Mouse (Mus musculus) midbrain, embryonic 11.5 days (tissue): ENCODE data around the gene Dnajc13. TPM values are rescaled to one million over a fixed set of nuclear protein-coding genes. Genes with fewer than 3 reads are reported as not detected.

ENCODE experiments used
- ATAC-seq: fragments of 200-750 bp; cut with Nextera tagmentation; 2 replicates; pipeline ENCODE4 v1.8.0; 2017; ENCODE audit warnings: moderate TSS enrichment, moderate library complexity; ENCODE audit not compliant: low FRiP score
- DNase-seq: peaks from one replicate; pipeline ENCODE4 v3.0.0; 2015; ENCODE audit warnings: low spot score; ENCODE audit errors: missing footprints
- H3K27ac ChIP-seq: fragments of 300-500 bp; sonication (generic); 2 replicates; pipeline ENCODE4 v1.5.1; 2014; ENCODE audit warnings: low read depth, low read length
- H3K27me3 ChIP-seq: fragments of 300-500 bp; sonication (generic); 2 replicates; pipeline ENCODE4 v1.6.1; 2014; ENCODE audit warnings: mild to moderate bottlenecking, low read length, moderate library complexity, mixed read lengths; ENCODE audit not compliant: control insufficient read depth, insufficient read depth
- H3K36me3 ChIP-seq: fragments of 300-500 bp; sonication (generic); 2 replicates; pipeline ENCODE4 v1.6.1; 2014; ENCODE audit warnings: mild to moderate bottlenecking, low read length, moderate library complexity, mixed read lengths; ENCODE audit not compliant: control insufficient read depth, insufficient read depth
- H3K4me1 ChIP-seq: fragments of 300-500 bp; sonication (generic); 2 replicates; pipeline ENCODE4 v1.6.1; 2014; ENCODE audit warnings: low read length; ENCODE audit not compliant: control insufficient read depth, insufficient read depth
- H3K4me2 ChIP-seq: fragments of 300-500 bp; sonication (generic); 2 replicates; pipeline ENCODE4 v1.6.1; 2014; ENCODE audit warnings: mild to moderate bottlenecking, moderate library complexity
- H3K4me3 ChIP-seq: fragments of 300-500 bp; sonication (generic); 2 replicates; pipeline ENCODE4 v1.5.1; 2014; ENCODE audit warnings: low read depth, low read length
- H3K9ac ChIP-seq: fragments of 300-500 bp; sonication (generic); 2 replicates; pipeline ENCODE4 v1.6.1; 2014; ENCODE audit warnings: low read length
- H3K9me3 ChIP-seq: fragments of 300-500 bp; sonication (generic); 2 replicates; pipeline ENCODE4 v1.6.1; 2016; ENCODE audit warnings: low read length; ENCODE audit not compliant: control insufficient read depth
- WGBS: fragments of 180-500 bp; shearing (Covaris S2); extraction: QIAGEN DNeasy Blood & Tissue Kit; methylation state at CpG from one replicate; pipeline ENCODE4 v1.1.7; 2014; 5-methylcytosine and 5-hydroxymethylcytosine counted together
- polyA plus RNA-seq: library from polyadenylated mRNA; unstranded; fragments of >200 nt; fragmentation: Nextera tagmentation; extraction: Ambion mirVana; gene quantifications from 2 replicates; pipeline ENCODE4 v1.2.1, GENCODE M21; 2014

The Dnajc13 gene
- polyA plus RNA-seq, 1 experiment from 2014 or later = 22.9 TPM

DNA sequence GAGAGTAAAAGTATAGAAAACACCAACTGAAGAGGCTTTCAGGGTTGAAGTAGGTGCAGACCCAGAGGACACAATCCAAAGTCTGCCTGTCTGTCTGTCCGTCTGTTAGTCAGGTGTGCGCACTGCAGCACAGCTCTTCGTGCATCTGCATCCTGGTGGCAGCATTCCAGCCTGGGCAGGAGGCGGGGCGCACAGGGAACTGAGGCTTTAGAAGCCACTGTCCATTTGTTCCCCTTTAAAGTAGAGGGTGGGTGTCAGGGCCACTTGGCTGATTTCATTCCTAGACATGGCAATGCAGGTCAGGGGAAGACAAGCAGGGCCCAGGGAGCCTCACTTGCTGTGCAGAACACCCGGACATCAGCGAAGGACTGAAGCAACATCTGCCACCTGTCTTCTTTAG, 105.4 kb downstream of the Dnajc13 start:
- no peak for DNase-seq
- H3K4me3 ChIP-seq = no peak overlapping the region
- 97% methylated on average over 7 of the region's 7 CpGs for WGBS
- H3K27me3 ChIP-seq = no peaks in the 10 kb centered on the region
- H3K4me1 ChIP-seq = no peaks in the 10 kb centered on the region
- H3K4me2 ChIP-seq = no peak overlapping the region
- no peaks in the 10 kb centered on the region for H3K9me3 ChIP-seq
- H3K9ac ChIP-seq = no peak overlapping the region
- H3K36me3 ChIP-seq = peaks cover 19% of the 10 kb centered on the region
- ATAC-seq = no peak
- H3K27ac ChIP-seq = no peak overlapping the region

DNA sequence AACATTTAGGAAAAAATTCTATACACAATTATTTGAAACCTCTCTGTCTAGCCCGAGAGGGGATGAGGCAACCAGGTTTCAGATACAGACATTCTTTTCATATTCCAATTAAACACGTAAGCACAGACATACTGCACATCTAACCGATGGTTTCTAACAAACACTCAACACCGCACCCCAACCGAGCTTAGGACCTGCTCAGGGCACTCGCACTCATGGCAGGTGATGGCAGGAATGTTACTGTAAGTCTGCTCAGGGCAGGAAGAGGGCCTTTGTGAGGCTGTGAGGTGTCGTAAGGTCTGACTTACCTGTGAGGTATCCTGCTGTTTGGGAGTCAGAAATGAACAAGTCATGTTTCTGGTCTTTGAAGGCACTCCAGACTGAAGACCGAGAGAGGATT, 106.2 kb downstream of the Dnajc13 start:
- Histone ChIP-seq H3K9me3 (no peaks in the 10 kb centered on the region), H3K36me3 (peaks cover 14% of the 10 kb centered on the region), H3K27me3 (no peaks in the 10 kb centered on the region), H3K4me3 (no peak overlapping the region), H3K4me2 (no peak overlapping the region), H3K27ac (no peak overlapping the region), H3K9ac (no peak overlapping the region), H3K4me1 (no peaks in the 10 kb centered on the region)
- ATAC-seq (no peak), DNase-seq (no peak)
- WGBS = 95% methylated on average over 8 of the region's 8 CpGs

DNA sequence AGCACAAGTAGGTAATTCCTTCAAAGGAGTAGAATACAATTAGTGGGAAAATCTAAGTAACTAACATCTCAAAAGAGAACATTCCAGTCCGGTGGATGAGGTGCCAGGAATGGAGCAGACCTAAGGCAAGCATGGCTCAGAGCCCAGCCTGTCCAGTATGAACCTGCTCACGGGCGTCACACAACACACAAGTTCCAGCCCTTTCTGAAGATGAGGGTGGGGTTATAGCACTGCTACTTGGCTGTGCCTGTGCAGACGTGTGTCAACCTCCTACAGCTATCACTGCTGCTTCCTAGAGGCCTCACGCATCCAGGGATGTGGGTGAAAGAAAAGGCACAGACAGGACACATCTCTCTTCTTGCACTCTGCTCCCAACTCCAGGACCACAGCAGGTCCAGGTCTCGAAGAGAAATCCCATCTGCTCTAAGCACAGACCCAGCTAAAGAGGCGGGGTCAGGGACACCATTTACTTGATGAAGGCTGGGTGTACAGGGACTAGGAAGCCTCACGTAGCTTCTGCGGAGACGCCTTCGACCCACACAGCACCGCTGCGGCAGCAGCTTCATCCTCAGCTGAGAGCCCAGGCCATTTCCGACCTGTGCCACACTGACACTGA, 107.5 kb downstream of the Dnajc13 start:
- ATAC-seq = no peak
- no peaks in the 10 kb centered on the region for H3K27me3 ChIP-seq
- no peak overlapping the region for H3K27ac ChIP-seq
- no peak overlapping the region for H3K4me2 ChIP-seq
- DNase-seq = no peak
- no peak overlapping the region for H3K4me3 ChIP-seq
- H3K9ac ChIP-seq = no peak overlapping the region
- 96% methylated on average over 14 of the region's 14 CpGs for WGBS
- no peaks in the 10 kb centered on the region for H3K4me1 ChIP-seq
- no peaks in the 10 kb centered on the region for H3K9me3 ChIP-seq
- peaks cover 12% of the 10 kb centered on the region for H3K36me3 ChIP-seq

DNA sequence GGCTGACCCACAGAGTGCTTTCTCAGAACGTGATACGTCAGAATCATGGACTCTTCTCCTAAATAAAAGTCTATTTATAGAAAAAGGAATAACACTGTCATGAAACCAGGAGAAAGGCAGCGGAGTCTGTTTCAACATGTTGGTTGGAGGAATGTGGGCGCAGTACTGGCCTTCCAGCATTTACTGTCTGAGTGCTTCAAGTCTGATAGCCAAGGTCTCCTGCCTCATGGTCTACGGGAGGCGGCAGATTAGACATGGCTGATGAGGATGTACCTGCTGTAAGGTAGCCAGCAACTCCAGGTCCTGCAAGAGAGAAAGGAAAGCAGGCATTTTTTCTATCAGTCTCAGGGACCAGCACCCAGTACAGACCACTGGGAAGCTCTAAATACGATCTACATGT, 110.6 kb downstream of the Dnajc13 start:
- no peaks in the 10 kb centered on the region for H3K9me3 ChIP-seq
- H3K4me1 ChIP-seq = no peaks in the 10 kb centered on the region
- 97% methylated on average over 7 of the region's 7 CpGs for WGBS
- H3K36me3 ChIP-seq = peaks cover 8% of the 10 kb centered on the region
- no peak for DNase-seq
- ATAC-seq = no peak
- no peak overlapping the region for H3K4me2 ChIP-seq
- H3K4me3 ChIP-seq = no peak overlapping the region
- no peak overlapping the region for H3K27ac ChIP-seq
- no peak overlapping the region for H3K9ac ChIP-seq
- no peaks in the 10 kb centered on the region for H3K27me3 ChIP-seq

DNA sequence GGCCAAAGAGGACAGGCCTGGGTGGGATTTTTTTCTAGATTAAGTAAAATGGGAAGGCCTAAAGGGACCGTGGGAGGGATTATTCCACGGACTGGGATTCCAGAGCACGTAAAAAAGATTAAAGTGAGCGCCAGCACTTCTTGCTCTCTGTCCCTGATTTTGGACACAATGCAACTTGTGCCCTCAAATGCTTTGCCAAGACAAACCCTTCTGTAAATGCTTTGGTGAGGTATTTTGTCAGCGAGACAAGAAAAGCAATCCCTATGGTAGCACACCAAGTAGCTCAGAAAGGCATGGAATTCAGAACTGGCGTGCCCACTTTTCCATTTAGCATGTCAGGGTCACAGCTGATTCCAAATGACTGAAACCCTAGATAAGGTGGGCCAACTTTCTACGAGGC, 113.8 kb downstream of the Dnajc13 start:
- Histone ChIP-seq H3K27me3 (no peaks in the 10 kb centered on the region), H3K4me1 (no peaks in the 10 kb centered on the region), H3K27ac (no peak overlapping the region), H3K36me3 (peaks cover 6% of the 10 kb centered on the region), H3K4me2 (no peak overlapping the region), H3K9ac (no peak overlapping the region), H3K4me3 (no peak overlapping the region), H3K9me3 (no peaks in the 10 kb centered on the region)
- no peak for ATAC-seq
- WGBS = 92% methylated on average over 7 of the region's 7 CpGs
- no peak for DNase-seq

DNA sequence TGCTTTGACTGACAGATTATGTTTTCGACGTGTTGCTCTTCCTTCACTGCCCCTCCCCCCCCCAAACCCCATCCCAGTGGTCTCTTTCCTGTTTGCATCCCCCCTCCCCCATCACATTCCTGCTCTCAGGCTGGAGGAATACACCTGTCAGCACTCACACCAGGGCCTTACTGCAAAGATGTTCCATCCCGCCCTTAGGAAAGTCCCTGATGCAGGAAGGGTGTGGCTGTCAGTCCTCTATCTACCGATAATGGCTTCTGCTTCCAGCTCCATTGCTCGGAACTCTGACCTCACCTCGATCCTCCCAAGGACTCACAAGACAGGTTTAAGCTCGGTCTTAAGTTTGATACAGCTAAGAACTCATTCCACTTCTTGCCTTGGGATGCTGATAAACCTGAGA, 116.0 kb downstream of the Dnajc13 start:
- Histone ChIP-seq H3K9me3 (no peaks in the 10 kb centered on the region), H3K4me1 (no peaks in the 10 kb centered on the region), H3K27me3 (no peaks in the 10 kb centered on the region), H3K4me3 (no peak overlapping the region), H3K9ac (no peak overlapping the region), H3K4me2 (no peak overlapping the region), H3K36me3 (no peaks in the 10 kb centered on the region), H3K27ac (no peak overlapping the region)
- DNase-seq = no peak
- no peak for ATAC-seq
- 87% methylated on average over 7 of the region's 7 CpGs for WGBS

DNA sequence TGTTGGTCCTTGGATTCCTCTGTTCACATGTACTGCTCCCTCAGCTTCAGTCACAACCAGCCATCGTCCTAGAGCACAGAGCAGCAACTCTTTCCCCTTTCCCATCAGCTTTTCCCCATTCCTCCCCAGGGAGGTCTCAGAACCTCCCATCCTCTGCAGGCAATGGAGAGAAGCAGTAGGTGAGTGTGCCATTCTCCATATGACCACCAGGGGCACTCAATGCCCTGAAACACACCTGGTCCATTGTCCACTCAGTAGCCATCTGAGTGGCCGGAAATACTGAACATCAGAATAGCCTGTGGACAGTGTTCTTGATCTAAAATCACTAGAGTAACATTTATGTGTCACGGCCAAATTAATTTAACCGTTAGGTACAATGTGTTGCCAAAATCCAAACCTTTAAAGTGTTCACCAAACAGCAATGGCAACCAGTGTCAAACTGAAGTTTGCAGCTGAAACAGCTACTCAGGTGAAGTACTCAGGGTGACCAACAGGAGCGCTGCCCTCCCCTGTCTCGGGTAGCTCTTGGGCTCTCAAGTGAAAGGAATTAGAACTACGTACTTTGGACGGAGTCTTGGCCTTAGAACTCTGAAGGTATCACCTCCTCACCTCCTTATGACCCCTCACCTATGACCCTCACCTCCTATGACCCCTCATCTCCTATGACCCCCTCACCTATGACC, 118.3 kb downstream of the Dnajc13 start:
- Histone ChIP-seq H3K27ac (no peak overlapping the region), H3K4me1 (no peaks in the 10 kb centered on the region), H3K27me3 (no peaks in the 10 kb centered on the region), H3K9me3 (no peaks in the 10 kb centered on the region), H3K4me2 (no peak overlapping the region), H3K4me3 (no peak overlapping the region), H3K36me3 (no peaks in the 10 kb centered on the region), H3K9ac (no peak overlapping the region)
- no peak for DNase-seq
- WGBS = 81% methylated on average over 8 of the region's 8 CpGs
- ATAC-seq = no peak

DNA sequence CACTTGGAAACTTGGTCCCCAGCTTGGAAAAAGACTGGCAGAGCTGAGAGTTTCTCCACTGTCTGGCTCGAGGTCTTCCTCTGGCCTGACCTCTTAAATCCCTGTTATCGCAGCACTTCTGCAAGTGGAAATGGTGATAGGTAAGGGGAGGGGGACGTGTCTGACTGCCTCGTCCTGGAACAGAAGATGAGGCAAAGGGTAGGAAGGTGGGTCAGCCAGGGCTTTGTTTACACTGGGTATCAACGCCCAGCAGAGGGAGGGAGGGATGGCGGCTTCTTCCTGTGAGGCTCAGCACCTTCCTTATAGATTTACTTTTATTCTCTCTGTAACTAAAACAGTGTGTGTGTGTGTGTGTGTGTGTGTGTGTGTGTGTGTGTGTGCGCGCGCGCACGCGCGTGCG, 119.9 kb downstream of the Dnajc13 start:
- Histone ChIP-seq H3K27me3 (no peaks in the 10 kb centered on the region), H3K4me2 (no peak overlapping the region), H3K36me3 (no peaks in the 10 kb centered on the region), H3K4me3 (no peak overlapping the region), H3K27ac (no peak overlapping the region), H3K9ac (no peak overlapping the region), H3K9me3 (no peaks in the 10 kb centered on the region), H3K4me1 (no peaks in the 10 kb centered on the region)
- 90% methylated on average over 14 of the region's 14 CpGs for WGBS
- no peak for DNase-seq
- no peak for ATAC-seq

DNA sequence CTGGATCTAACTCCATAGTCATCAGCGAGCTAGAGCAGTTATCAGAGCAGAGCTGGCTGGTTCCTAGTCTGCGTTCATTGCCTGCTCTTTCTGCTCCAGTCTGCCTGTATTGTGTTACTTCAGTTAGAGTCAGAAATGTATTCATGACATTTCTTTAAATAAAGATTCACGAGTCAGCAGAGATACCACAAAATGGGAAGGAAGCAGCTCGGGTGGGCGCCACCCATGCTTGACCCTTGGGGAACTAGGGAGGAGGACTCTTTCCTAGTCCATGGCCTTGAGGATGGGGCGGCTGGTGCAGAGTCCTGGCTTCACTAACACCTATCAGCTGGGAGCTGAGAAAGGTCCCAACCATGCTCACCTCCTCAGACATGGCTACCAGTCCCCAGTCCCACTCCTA, 122.4 kb downstream of the Dnajc13 start:
- Histone ChIP-seq H3K36me3 (no peaks in the 10 kb centered on the region), H3K4me1 (no peaks in the 10 kb centered on the region), H3K9me3 (no peaks in the 10 kb centered on the region), H3K4me3 (no peak overlapping the region), H3K9ac (no peak overlapping the region), H3K27ac (no peak overlapping the region), H3K4me2 (no peak overlapping the region), H3K27me3 (no peaks in the 10 kb centered on the region)
- no peak for ATAC-seq
- WGBS = 88% methylated on average over 6 of the region's 6 CpGs
- no peak for DNase-seq
